Mouse (Mus musculus): ENCODE results near the gene Ren1. TPM values are rescaled to one million over a fixed set of nuclear protein-coding genes. Genes with fewer than 3 reads are reported as not detected.

Gene Ren1
- polyA plus RNA-seq, 1 experiment from 2014 or later = 0.47 TPM

DNA sequence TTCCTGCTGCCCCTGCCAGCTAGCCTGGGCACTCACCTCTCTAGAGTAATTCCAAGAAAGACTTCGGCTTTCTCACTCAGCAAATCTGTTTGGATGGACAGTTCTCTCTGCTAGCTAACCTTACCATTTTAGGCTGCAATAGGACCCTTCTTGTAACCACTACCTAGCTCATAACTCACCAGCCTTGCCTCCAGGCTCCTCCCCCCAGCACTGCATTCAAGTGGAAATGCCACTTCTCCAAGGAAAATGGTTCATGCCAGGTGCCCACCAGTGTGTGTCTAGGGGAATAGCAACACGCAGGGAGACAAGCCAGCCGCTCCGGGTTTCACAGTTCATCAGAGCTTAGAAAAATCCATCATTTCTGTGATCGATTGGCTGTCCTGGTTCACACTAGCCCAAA, 27.2 kb downstream of the Ren1 start:
- no peak overlapping the region for H3K27ac ChIP-seq
- no peak overlapping the region for H3K4me2 ChIP-seq
- no peak overlapping the region for H3K9ac ChIP-seq
- ATAC-seq (ENCODE audit: low read depth) (no peak), DNase-seq (no peak)
- WGBS (ENCODE audit: insufficient replicate concordance) = 78% methylated on average over 5 of the region's 5 CpGs
- H3K27me3 ChIP-seq = no peaks in the 10 kb centered on the region
- no peaks in the 10 kb centered on the region for H3K9me3 ChIP-seq (replicated peaks)
- H3K4me3 ChIP-seq (replicated peaks) = no peak overlapping the region
- peaks cover 24% of the 10 kb centered on the region for H3K4me1 ChIP-seq (replicated peaks)
- no peaks in the 10 kb centered on the region for H3K36me3 ChIP-seq

DNA sequence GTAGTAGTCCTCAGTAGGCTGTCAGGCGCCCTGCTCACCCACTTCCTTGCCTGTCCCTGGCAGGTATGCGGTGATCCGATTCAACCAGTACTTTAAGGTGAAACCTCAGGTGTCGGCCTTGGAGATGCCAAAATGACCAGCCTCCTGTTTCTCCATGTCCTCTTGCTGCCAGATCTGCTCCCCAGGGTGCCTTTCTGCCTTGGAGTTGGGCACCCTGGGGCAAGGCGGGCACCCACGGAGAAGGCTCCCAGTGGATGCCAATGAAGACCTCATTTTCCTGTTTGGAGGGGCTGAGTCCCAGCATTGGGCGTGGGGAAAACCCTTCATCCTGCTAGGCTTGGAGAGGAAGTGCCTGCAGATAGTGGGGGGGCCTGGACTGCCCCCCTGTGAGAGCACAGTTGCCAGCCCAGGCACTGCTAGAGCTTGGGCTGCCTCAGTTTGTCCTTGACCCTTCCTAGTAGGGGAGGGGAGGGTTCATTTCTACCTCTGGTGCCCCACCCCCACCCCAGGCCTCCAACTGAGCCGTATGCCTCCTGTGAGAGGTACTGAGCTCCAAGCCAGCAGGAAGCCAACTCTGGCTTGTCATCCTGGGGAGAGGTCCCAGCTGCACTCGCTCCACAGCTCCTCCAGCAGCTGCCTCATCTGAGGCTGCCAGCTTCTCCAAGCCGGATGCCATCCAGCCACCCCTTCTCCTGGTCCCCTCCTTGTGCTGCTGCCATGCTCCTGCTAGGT, 29.1 kb downstream of the Ren1 start:
- DNase-seq = no peak

DNA sequence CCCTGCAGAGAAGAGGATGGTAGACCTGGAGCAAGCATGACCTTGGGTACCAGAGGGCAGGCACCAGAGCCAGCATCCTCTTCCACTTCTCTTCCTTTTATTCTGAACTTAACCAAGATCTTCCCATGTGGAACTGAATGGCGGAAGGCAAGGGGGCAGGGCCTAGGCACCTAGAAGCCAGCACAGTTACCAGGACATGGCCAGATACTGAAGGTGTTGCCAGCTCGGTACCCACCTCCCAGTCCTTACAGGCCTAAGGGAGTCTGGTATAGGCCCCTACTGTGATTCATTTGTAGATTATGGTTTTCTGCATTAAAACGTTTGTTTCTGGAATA, 29.6 kb downstream of the Ren1 start:
- Histone ChIP-seq H3K9ac (no peak overlapping the region), H3K36me3 (no peaks in the 10 kb centered on the region), H3K4me1 (replicated peaks) (peaks cover 19% of the 10 kb centered on the region; the same call in 1 of the 2 replicates), H3K9me3 (replicated peaks) (no peaks in the 10 kb centered on the region), H3K27ac (no peak overlapping the region), H3K4me2 (no peak overlapping the region), H3K27me3 (no peaks in the 10 kb centered on the region), H3K4me3 (replicated peaks) (no peak overlapping the region)
- no peak for DNase-seq
- 71% methylated on average over 3 of the region's 3 CpGs for WGBS (ENCODE audit: insufficient replicate concordance)
- no peak for ATAC-seq (ENCODE audit: low read depth)

More for the DNA sequence above, 29.1 kb downstream of the Ren1 start:
- Histone ChIP-seq H3K27me3 (no peaks in the 10 kb centered on the region), H3K4me1 (replicated peaks) (peaks cover 19% of the 10 kb centered on the region; the same call in 1 of the 2 replicates), H3K36me3 (no peaks in the 10 kb centered on the region), H3K4me2 (no peak overlapping the region), H3K4me3 (replicated peaks) (no peak overlapping the region), H3K9me3 (replicated peaks) (no peaks in the 10 kb centered on the region), H3K9ac (no peak overlapping the region), H3K27ac (no peak overlapping the region)
- no peak for ATAC-seq (ENCODE audit: low read depth)
- 51% methylated on average over 10 of the region's 10 CpGs for WGBS (ENCODE audit: insufficient replicate concordance)

DNA sequence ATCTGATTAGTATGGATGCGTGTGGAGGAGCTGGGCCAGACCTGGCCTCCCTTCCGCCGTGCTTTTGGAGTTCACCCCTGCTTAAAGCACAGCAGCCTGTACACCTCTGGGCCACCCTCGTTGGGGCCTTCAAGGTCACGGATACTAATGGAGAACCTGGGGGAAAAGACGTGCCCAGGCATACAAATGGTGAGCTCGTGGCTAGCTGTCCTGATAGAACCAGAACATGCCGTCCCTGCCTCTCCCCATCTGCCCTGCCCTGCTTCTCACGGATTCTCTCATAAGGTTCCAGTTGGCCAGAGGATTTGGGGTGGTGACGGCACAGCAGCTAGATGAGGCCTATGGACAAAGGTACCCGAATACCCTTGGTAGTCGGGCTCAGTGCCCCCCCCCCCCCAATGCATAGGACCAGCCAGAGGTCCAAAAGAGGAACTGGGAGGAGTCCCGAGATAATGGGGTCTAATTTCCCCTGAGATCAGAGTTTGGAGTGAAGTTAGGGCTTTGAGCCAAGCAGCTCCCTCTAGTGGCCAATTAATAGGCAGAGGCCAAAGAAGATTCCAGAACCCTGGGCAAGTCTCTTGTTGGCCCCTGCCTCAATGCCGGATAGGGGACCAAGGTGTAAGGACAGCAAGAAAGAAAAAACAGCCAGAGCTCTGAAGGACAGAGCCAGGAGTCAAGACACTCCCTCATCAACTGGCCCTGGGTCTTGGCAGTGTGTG, 30.2 kb downstream of the Ren1 start:
- Histone ChIP-seq H3K9me3 (replicated peaks) (no peaks in the 10 kb centered on the region), H3K27ac (no peak overlapping the region), H3K4me2 (no peak overlapping the region), H3K4me1 (replicated peaks) (peaks cover 16% of the 10 kb centered on the region; the same call in 1 of the 2 replicates), H3K36me3 (no peaks in the 10 kb centered on the region), H3K9ac (no peak overlapping the region), H3K4me3 (replicated peaks) (no peak overlapping the region), H3K27me3 (no peaks in the 10 kb centered on the region)
- no peak for DNase-seq
- 42% methylated on average over 14 of the region's 14 CpGs for WGBS (ENCODE audit: insufficient replicate concordance)
- ATAC-seq (ENCODE audit: low read depth) = no peak

DNA sequence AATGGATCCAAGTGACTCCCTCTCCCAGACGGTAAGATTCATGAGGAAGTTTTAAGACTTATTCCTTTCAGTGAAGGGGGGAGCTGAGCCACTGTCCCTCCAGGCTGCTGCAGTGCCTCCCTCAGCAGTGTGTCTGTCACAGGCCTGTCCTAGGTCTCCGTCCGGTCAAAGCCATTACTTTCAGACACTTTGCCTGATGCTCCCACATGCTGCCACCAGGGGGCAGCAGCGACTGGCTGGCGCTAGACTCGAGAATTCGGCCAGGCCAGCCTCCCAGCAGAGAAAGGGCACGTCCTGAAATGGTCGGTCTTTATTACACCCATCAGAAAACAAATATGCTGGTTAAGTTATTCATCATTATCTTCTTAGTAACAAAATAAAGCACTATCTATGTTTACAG, 31.7 kb downstream of the Ren1 start:
- Histone ChIP-seq H3K9ac (no peak overlapping the region), H3K4me2 (no peak overlapping the region), H3K9me3 (replicated peaks) (no peaks in the 10 kb centered on the region), H3K27me3 (no peaks in the 10 kb centered on the region), H3K4me3 (replicated peaks) (no peak overlapping the region), H3K36me3 (no peaks in the 10 kb centered on the region), H3K27ac (no peak overlapping the region), H3K4me1 (replicated peaks) (peaks cover 17% of the 10 kb centered on the region)
- DNase-seq (no peak), ATAC-seq (ENCODE audit: low read depth) (peak; percentile 7; the same call in 1 of the 2 replicates)
- WGBS (ENCODE audit: insufficient replicate concordance) = 8% methylated on average over 9 of the region's 9 CpGs

DNA sequence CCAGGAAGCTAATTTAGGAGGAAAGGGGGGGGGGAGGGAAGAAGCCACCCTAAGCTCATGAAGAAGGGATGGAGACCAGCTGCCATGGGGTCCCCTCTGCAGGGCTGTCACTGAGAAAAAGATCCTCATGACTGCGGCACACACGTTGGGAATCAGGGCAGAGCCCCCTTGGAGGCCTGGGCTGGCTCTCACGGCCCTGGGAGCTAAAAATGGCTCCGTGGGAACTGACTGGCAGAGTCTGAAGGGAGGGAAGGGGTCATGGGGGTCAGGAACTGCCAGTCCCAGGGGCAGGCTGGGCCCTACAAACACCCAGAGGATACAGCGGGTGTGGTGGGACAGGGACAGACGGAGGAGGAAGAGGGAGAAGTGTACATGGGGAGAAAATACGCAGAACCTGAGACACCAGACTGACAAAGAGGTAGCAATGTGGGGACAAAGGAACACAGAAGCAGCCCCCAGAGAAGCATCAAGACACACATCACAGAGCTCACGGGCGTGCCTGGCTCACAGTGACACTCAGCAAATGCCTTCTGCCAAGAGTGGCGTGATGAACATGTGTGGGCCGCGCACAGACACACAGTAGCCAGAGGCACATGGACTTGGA, 32.3 kb downstream of the Ren1 start:
- Histone ChIP-seq H3K4me1 (replicated peaks) (peaks cover 23% of the 10 kb centered on the region), H3K9me3 (replicated peaks) (no peaks in the 10 kb centered on the region), H3K27me3 (no peaks in the 10 kb centered on the region), H3K9ac (no peak overlapping the region), H3K4me2 (no peak overlapping the region), H3K36me3 (no peaks in the 10 kb centered on the region), H3K27ac (no peak overlapping the region), H3K4me3 (replicated peaks) (no peak overlapping the region)
- DNase-seq = no peak
- WGBS (ENCODE audit: insufficient replicate concordance) = 55% methylated on average over 12 of the region's 12 CpGs
- no peak for ATAC-seq (ENCODE audit: low read depth)

DNA sequence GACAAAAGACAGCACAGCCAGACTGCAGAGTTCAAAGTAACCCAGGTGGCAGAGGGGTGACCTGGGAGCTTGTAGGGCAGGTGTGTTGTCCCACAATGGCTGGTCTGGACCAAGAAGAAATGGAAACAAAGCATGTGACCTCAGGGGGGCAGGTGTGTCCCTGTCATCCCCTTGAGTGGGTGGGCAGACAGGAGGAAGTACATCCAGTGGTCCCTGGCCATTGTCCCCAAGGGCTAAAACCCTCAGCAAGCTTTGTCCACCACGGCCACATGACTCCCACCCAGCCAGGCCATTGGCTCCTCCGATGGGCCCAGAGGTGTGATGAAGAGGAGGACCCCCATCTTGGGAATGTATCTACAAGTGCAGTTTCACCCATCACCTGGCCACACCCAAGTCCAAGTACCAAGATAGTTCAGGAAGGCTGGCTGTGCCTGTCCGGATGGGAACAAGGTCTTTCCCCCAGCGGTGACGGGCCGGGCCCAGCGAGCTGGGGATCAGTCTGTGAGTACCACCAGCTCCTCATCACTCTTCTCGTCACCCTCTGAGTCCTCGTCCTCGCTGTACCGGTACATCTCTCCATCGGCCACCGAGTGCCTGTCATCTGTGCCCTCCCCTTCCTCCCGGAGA, 33.0 kb downstream of the Ren1 start:
- H3K4me3 ChIP-seq (replicated peaks) = no peak overlapping the region
- H3K36me3 ChIP-seq = no peaks in the 10 kb centered on the region
- H3K9ac ChIP-seq = no peak overlapping the region
- no peak overlapping the region for H3K4me2 ChIP-seq
- peaks cover 24% of the 10 kb centered on the region for H3K4me1 ChIP-seq (replicated peaks)
- ATAC-seq (ENCODE audit: low read depth) (no peak), DNase-seq (no peak)
- H3K27ac ChIP-seq = no peak overlapping the region
- no peaks in the 10 kb centered on the region for H3K9me3 ChIP-seq (replicated peaks)
- WGBS (ENCODE audit: insufficient replicate concordance) = 77% methylated on average over 14 of the region's 14 CpGs
- H3K27me3 ChIP-seq = no peaks in the 10 kb centered on the region

DNA sequence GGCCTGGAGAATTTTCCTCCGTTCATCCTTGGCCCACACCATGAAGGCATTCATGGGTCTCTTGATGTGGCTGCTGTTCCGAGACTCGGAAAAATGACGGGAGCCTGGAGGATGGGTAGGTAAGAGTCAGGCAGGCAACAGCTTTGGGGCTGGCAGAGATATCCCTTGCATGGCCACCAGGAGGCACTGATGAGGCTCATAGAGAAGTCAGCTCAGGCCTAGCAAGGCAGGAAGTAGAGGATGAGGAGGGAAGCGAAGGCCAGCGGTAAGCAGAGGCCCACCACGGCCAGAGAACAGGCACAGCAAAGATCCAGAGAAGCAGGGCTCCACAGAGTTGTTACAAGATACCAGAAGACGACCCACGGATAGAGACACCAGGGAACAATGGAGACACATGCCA, 35.2 kb downstream of the Ren1 start:
- no peaks in the 10 kb centered on the region for H3K9me3 ChIP-seq (replicated peaks)
- 29% methylated on average over 9 of the region's 9 CpGs for WGBS (ENCODE audit: insufficient replicate concordance)
- H3K27me3 ChIP-seq = no peaks in the 10 kb centered on the region
- no peak overlapping the region for H3K27ac ChIP-seq
- peaks cover 5% of the 10 kb centered on the region; the same call in 1 of the 2 replicates for H3K36me3 ChIP-seq
- DNase-seq (peak; percentile 58), ATAC-seq (ENCODE audit: low read depth) (no peak)
- no peak overlapping the region for H3K9ac ChIP-seq
- H3K4me1 ChIP-seq (replicated peaks) = peaks cover 15% of the 10 kb centered on the region
- no peak overlapping the region for H3K4me3 ChIP-seq (replicated peaks)
- H3K4me2 ChIP-seq = no peak overlapping the region

DNA sequence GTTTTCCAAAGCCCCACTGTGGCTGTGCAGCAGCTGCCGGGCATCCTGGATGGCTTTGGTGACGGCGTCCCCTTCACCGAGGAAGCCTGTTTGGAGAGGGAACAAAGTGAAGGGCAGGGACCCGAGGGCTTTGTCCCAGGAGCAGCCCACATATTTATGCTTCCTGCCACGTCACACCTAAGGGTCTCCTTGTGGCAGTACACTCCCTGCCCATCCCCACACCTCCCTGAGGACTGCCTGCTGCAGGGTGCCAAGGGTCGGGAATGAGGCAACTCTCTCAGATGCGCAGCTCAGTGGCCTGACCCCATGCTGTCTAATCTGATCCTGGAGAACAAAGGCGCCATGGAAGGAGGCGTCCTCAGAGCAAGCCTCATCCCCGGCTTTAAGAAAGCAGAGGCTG, 35.9 kb downstream of the Ren1 start:
- Histone ChIP-seq H3K4me1 (replicated peaks) (peaks cover 15% of the 10 kb centered on the region), H3K27ac (no peak overlapping the region), H3K9ac (no peak overlapping the region), H3K36me3 (peaks cover 5% of the 10 kb centered on the region; the same call in 1 of the 2 replicates), H3K27me3 (no peaks in the 10 kb centered on the region), H3K4me2 (no peak overlapping the region), H3K4me3 (replicated peaks) (no peak overlapping the region), H3K9me3 (replicated peaks) (no peaks in the 10 kb centered on the region)
- WGBS (ENCODE audit: insufficient replicate concordance) = 75% methylated on average over 11 of the region's 11 CpGs
- DNase-seq = no peak
- no peak for ATAC-seq (ENCODE audit: low read depth)

DNA sequence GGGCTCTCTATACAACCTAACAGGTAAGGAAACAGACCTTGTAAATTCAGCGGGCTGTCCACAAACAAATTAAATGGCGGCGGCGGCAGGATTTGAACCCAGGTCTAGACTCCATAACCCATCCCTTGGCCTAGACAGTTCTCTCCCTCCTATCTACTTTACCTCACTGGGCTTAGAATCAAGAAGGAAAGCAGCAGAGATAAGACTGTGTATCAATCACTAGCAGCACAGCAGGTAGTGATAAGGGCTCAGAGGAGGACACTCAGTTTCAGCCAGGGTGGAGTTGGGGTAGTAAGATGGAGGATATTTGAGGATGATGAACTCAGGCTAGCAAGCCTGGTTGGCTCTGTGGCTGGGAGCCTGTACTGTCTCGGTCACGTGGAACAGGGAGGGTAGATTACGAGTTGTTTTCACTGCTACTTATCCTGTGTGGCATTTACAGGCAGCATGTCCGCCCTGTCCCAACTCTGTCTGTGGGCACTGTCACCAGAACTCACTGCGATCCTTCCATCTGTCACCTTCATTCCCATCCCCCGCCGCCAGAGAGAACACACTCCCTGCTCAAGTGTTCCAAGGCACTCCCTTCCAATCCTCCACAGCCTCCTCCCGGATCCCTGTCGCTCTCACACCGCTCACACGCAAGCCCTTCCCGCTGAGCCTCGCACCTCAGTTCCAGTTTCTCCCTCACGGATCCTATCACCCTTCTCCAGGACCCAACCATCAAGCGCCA, 37.4 kb downstream of the Ren1 start:
- Histone ChIP-seq H3K27ac (no peak overlapping the region), H3K9me3 (replicated peaks) (no peaks in the 10 kb centered on the region), H3K4me2 (no peak overlapping the region), H3K36me3 (peaks cover 14% of the 10 kb centered on the region), H3K4me3 (replicated peaks) (no peak overlapping the region), H3K27me3 (no peaks in the 10 kb centered on the region), H3K9ac (no peak overlapping the region), H3K4me1 (replicated peaks) (peaks cover 15% of the 10 kb centered on the region)
- DNase-seq (no peak), ATAC-seq (ENCODE audit: low read depth) (peak; percentile 45; the same call in 1 of the 2 replicates)
- 69% methylated on average over 19 of the region's 19 CpGs for WGBS (ENCODE audit: insufficient replicate concordance)

DNA sequence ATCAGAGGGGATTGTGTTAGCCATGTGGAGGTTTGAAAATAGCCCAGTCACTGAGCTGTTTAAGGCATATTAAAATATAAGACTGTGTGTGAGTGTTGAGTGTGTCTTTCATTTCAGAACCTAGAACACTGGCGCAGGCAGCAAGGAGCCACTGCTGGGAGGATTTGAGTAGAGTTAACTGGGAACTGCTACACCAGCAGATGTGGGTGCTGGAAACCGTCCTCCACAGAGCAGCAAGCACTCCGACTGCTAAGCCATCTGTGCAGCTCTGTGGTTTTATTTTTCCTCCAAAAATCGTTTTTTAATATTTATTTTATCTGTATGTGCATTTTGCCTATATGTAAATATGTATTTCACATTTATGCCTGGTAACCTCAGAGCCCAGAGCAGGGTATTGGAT, 44.4 kb downstream of the Ren1 start:
- Histone ChIP-seq H3K36me3 (peaks cover 16% of the 10 kb centered on the region), H3K27ac (no peak overlapping the region), H3K9me3 (replicated peaks) (no peaks in the 10 kb centered on the region), H3K4me1 (replicated peaks) (peaks cover 9% of the 10 kb centered on the region), H3K27me3 (no peaks in the 10 kb centered on the region), H3K4me3 (replicated peaks) (no peak overlapping the region), H3K9ac (no peak overlapping the region), H3K4me2 (no peak overlapping the region)
- no peak for ATAC-seq (ENCODE audit: low read depth)
- DNase-seq = no peak
- 56% methylated on average over 4 of the region's 4 CpGs for WGBS (ENCODE audit: insufficient replicate concordance)

All from liver, embryonic 13.5 days (tissue).